Mouse (Mus musculus): ENCODE data around the gene Akap1.

GRCm38 (mm10) chr11:88862355-88862754, 2.0 kb downstream of the Akap1 start:
- TF ChIP-seq TAL1 (IDR thresholded peaks at IDR 0.05; ENCODE audit: low read length) (no peak), GATA1 (IDR thresholded peaks at IDR 0.05; ENCODE audit: low read length) (no peak)

Measured in erythroblast, embryonic 14.5 days (primary cell).